Mouse (Mus musculus): ENCODE data around the gene Fam3b.

- no peak for TF ChIP-seq CTCF (IDR thresholded peaks at IDR 0.05; ENCODE audit: low read depth)
- no peak for TF ChIP-seq EP300 (IDR thresholded peaks at IDR 0.05; ENCODE audit: low read depth)
These were observed 19.1 kb upstream of the Fam3b start for GRCm38 (mm10) chr16:97533751-97534150.

All from liver, postnatal 0 days (tissue).